Mouse (Mus musculus) liver, embryonic 13.5 days (tissue): ENCODE results near the gene Cuedc2. TPM values are rescaled to one million over a fixed set of nuclear protein-coding genes. Genes with fewer than 3 reads are reported as not detected.
A peak's percentile ranks its signal among the peaks of the same experiment; 100 is the strongest.

Experiments used
- ATAC-seq: fragments of 200-750 bp; cut with Nextera tagmentation; 2 replicates; pipeline ENCODE4 v1.8.0; 2017; ENCODE audit warnings: low read depth, mild to moderate bottlenecking, moderate number of reproducible peaks, moderate library complexity
- DNase-seq: peaks from one replicate; pipeline ENCODE4 v3.0.0; 2022
- H3K27ac ChIP-seq: fragments of 300-500 bp; sonication (generic); 2 replicates; pipeline ENCODE4 v1.5.1; 2015; ENCODE audit warnings: moderate library complexity, mild to moderate bottlenecking, inconsistent platforms
- H3K27me3 ChIP-seq: fragments of 300-500 bp; sonication (generic); 2 replicates; pipeline ENCODE4 v1.6.1; 2015; ENCODE audit warnings: mild to moderate bottlenecking, inconsistent platforms
- H3K36me3 ChIP-seq: fragments of 300-500 bp; sonication (generic); 2 replicates; pipeline ENCODE4 v1.6.1; 2015; ENCODE audit warnings: mild to moderate bottlenecking, inconsistent platforms
- H3K4me1 ChIP-seq: fragments of 300-500 bp; sonication (generic); replicated peaks from 2 replicates; pipeline ENCODE4 v1.6.1; 2015; ENCODE audit warnings: inconsistent platforms
- H3K4me2 ChIP-seq: fragments of 300-500 bp; sonication (generic); 2 replicates; pipeline ENCODE4 v1.6.1; 2015; ENCODE audit warnings: inconsistent platforms, mild to moderate bottlenecking, moderate library complexity
- H3K4me3 ChIP-seq: fragments of 300-500 bp; sonication (generic); replicated peaks from 2 replicates; pipeline ENCODE4 v1.5.1; 2015; ENCODE audit warnings: mild to moderate bottlenecking, inconsistent platforms
- H3K9ac ChIP-seq: fragments of 300-500 bp; sonication (generic); 2 replicates; pipeline ENCODE4 v1.6.1; 2015; ENCODE audit warnings: mild to moderate bottlenecking, inconsistent platforms
- H3K9me3 ChIP-seq: fragments of 300-500 bp; sonication (generic); replicated peaks from 2 replicates; pipeline ENCODE4 v1.6.1; 2016; ENCODE audit warnings: inconsistent platforms
- WGBS: fragments of 180-500 bp; shearing (Covaris S2); methylation state at CpG from one replicate; pipeline ENCODE4 v1.1.7; 2015; ENCODE audit not compliant: insufficient replicate concordance; 5-methylcytosine and 5-hydroxymethylcytosine counted together
- polyA plus RNA-seq: library from polyadenylated mRNA; unstranded; fragments of >200 nt; fragmentation: Nextera tagmentation; extraction: Ambion mirVana; gene quantifications from 2 replicates; pipeline ENCODE4 v1.2.1, GENCODE M21; 2015

Cuedc2 gene
- polyA plus RNA-seq, 1 experiment from 2014 or later: 85.6 TPM

- under 1% methylated on average over 39 of the region's 39 CpGs for WGBS
- no peaks in the 10 kb centered on the region for H3K9me3 ChIP-seq
- peak; percentile 91 for ATAC-seq
- peak; percentile 91 for DNase-seq
- peaks cover 27% of the 10 kb centered on the region; the same call in 1 of the 2 replicates for H3K27me3 ChIP-seq
- H3K36me3 ChIP-seq: peaks cover 8% of the 10 kb centered on the region
- H3K4me3 ChIP-seq: peak within 1 kb of the TSS; percentile 83
- H3K4me1 ChIP-seq: peaks cover 46% of the 10 kb centered on the region
- peak within 1 kb of the TSS; percentile 98 for H3K4me2 ChIP-seq
- H3K9ac ChIP-seq: peak within 1 kb of the TSS; percentile 84
- H3K27ac ChIP-seq: peak within 1 kb of the TSS; percentile 88
Observed at GRCm38 (mm10) chr19:46304216-46304841, 34.2 kb downstream of the Cuedc2 start, which contains the start of gene Nfkb2. Nfkb2 (plus strand) TSS chr19:46304320.

GRCm38 (mm10) chr19:46303251-46304215 lies 35.0 kb downstream of the Cuedc2 start:
- Histone ChIP-seq H3K4me3 (peak overlapping the region; percentile 83), H3K4me1 (peaks cover 38% of the 10 kb centered on the region), H3K36me3 (peaks cover 8% of the 10 kb centered on the region), H3K4me2 (peak overlapping the region; percentile 98), H3K9me3 (no peaks in the 10 kb centered on the region), H3K9ac (peak overlapping the region; percentile 84), H3K27ac (no peak overlapping the region), H3K27me3 (peaks cover 24% of the 10 kb centered on the region; the same call in 1 of the 2 replicates)
- 48% methylated on average over 18 of the region's 18 CpGs for WGBS
- DNase-seq: no peak
- ATAC-seq: no peak

DNA sequence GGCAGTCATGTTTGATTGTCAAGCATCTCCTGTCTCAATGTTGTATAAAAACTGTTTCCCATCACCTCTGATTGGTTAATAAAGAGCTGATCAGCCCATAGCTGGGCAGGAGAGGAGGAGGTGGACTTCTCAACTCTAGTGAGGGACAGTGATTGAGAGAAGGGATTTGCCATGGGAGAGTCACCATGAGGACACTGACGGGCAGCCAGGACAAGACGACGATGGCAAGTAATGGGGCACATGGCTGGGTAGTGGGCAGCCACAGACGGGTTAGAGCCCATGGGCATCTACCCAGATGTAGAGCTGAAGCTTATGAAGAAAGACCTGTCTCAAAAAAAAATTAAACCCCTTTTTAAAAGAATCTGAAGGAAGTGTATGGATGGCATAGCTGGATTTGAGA lies 36.0 kb downstream of the Cuedc2 start:
- H3K9me3 ChIP-seq: no peaks in the 10 kb centered on the region
- WGBS: 88% methylated on average over 4 of the region's 4 CpGs
- peaks cover 17% of the 10 kb centered on the region for H3K27me3 ChIP-seq
- ATAC-seq (no peak), DNase-seq (no peak)
- no peak overlapping the region for H3K4me2 ChIP-seq
- H3K27ac ChIP-seq: no peak overlapping the region
- H3K9ac ChIP-seq: no peak overlapping the region
- H3K4me3 ChIP-seq: no peak overlapping the region
- peaks cover 34% of the 10 kb centered on the region for H3K4me1 ChIP-seq
- peaks cover 4% of the 10 kb centered on the region for H3K36me3 ChIP-seq

- Histone ChIP-seq H3K4me3 (no peak overlapping the region), H3K27me3 (peaks cover 15% of the 10 kb centered on the region), H3K36me3 (no peaks in the 10 kb centered on the region), H3K4me1 (peaks cover 19% of the 10 kb centered on the region), H3K9me3 (no peaks in the 10 kb centered on the region), H3K27ac (no peak overlapping the region), H3K4me2 (no peak overlapping the region), H3K9ac (no peak overlapping the region)
- DNase-seq (no peak), ATAC-seq (no peak)
- 34% methylated on average over 8 of the region's 8 CpGs for WGBS
Observed at GRCm38 (mm10) chr19:46300294-46301045, 38.0 kb downstream of the Cuedc2 start.

- peaks cover 36% of the 10 kb centered on the region for H3K27me3 ChIP-seq
- no peaks in the 10 kb centered on the region for H3K36me3 ChIP-seq
- 46% methylated on average over 4 of the region's 4 CpGs for WGBS
- no peaks in the 10 kb centered on the region for H3K4me1 ChIP-seq
- no peak overlapping the region for H3K4me3 ChIP-seq
- H3K27ac ChIP-seq: no peak overlapping the region
- H3K9me3 ChIP-seq: no peaks in the 10 kb centered on the region
- H3K9ac ChIP-seq: no peak overlapping the region
- no peak for DNase-seq
- no peak for ATAC-seq
- no peak overlapping the region for H3K4me2 ChIP-seq
Observed at GRCm38 (mm10) chr19:46296938-46297337, 41.6 kb downstream of the Cuedc2 start.

GRCm38 (mm10) chr19:46290535-46291105 lies 47.9 kb downstream of the Cuedc2 start:
- no peak overlapping the region for H3K27ac ChIP-seq
- no peaks in the 10 kb centered on the region for H3K9me3 ChIP-seq
- ATAC-seq (no peak), DNase-seq (no peak)
- H3K4me1 ChIP-seq: no peaks in the 10 kb centered on the region
- H3K4me2 ChIP-seq: no peak overlapping the region
- H3K36me3 ChIP-seq: peaks cover 12% of the 10 kb centered on the region
- H3K4me3 ChIP-seq: no peak overlapping the region
- peaks cover 27% of the 10 kb centered on the region for H3K27me3 ChIP-seq
- 48% methylated on average over 12 of the region's 12 CpGs for WGBS
- no peak overlapping the region for H3K9ac ChIP-seq

GRCm38 (mm10) chr19:46287566-46287965 lies 50.9 kb downstream of the Cuedc2 start:
- WGBS: 66% methylated on average over 3 of the region's 3 CpGs
- ATAC-seq (no peak), DNase-seq (no peak)
- peaks cover 12% of the 10 kb centered on the region for H3K27me3 ChIP-seq
- H3K4me3 ChIP-seq: no peak overlapping the region
- H3K4me2 ChIP-seq: no peak overlapping the region
- peaks cover 39% of the 10 kb centered on the region for H3K36me3 ChIP-seq
- no peaks in the 10 kb centered on the region for H3K4me1 ChIP-seq
- no peak overlapping the region for H3K9ac ChIP-seq
- H3K9me3 ChIP-seq: no peaks in the 10 kb centered on the region
- H3K27ac ChIP-seq: no peak overlapping the region

DNA sequence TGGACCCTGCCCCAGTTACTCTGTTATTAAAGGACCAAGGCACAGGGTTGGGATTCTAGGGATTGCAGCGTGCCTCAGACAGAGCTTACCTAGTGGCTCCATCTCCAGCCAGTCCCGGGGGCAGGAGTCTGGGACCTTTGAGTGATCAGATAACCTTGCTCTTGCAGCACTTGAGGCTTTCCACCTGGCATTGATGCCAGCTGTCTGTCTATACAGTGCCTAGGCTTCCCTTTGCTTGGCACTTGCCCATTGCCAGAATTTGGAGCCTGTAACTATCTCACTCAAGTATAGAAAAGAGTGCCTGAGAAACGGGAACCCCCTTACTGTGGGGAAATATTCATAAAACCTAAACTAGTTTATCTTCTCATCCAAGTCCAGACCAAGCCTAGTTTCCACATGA lies 51.6 kb downstream of the Cuedc2 start:
- no peak for ATAC-seq
- Histone ChIP-seq H3K4me2 (no peak overlapping the region), H3K27me3 (0 out of 2 replicates have a peak, but pooled peaks cover 6% of the 10 kb centered on the region), H3K36me3 (peaks cover 46% of the 10 kb centered on the region), H3K27ac (no peak overlapping the region), H3K9me3 (no peaks in the 10 kb centered on the region), H3K9ac (no peak overlapping the region), H3K4me3 (no peak overlapping the region), H3K4me1 (no peaks in the 10 kb centered on the region)
- DNase-seq: no peak
- WGBS: 75% methylated on average over 3 of the region's 3 CpGs

DNA sequence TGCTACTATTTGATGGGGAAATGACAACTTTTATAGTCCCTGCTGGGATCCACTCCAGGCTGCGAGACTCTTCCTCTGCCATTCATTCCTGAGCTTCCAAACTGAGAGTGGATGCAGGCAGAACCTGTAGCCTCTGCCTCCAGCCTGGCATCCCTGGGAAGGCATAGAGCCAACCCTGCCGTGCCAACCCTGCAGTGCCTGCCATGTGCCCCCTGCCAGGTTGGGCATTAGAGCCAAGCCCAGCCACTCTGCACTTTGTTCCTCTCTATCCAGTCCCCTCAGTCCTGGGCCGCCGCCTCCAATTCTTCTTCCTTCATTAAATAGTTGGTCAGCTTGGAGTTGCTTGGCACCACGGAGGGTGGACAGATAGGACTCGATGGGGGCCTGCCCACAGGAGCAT lies 52.5 kb downstream of the Cuedc2 start:
- Histone ChIP-seq H3K4me3 (no peak overlapping the region), H3K4me2 (no peak overlapping the region), H3K9ac (no peak overlapping the region), H3K4me1 (no peaks in the 10 kb centered on the region), H3K36me3 (peaks cover 54% of the 10 kb centered on the region), H3K27me3 (0 out of 2 replicates have a peak, but pooled peaks cover under 1% of the 10 kb centered on the region), H3K27ac (no peak overlapping the region), H3K9me3 (no peaks in the 10 kb centered on the region)
- ATAC-seq (no peak), DNase-seq (no peak)
- WGBS: 83% methylated on average over 6 of the region's 6 CpGs

DNA sequence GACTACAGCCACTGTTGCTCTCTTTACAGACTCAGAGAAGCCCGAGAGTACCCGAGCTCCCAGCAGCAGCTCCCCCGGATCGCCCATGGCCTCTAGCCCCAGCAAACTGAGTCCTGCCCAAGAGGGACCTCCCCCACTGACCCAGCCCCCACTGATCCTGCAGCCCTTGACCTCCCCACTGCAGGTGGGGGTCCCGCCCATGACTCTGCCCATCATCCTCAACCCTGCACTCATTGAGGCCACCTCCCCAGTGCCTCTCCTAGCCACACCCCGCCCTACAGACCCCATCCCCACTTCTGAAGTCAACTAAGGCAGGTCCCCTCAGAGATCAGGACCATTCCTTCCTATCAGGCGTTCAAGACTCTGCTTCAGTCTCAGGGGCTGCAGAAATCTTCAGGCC lies 52.9 kb downstream of the Cuedc2 start:
- Histone ChIP-seq H3K4me1 (no peaks in the 10 kb centered on the region), H3K36me3 (peaks cover 57% of the 10 kb centered on the region), H3K27ac (no peak overlapping the region), H3K4me2 (no peak overlapping the region), H3K9ac (no peak overlapping the region), H3K4me3 (no peak overlapping the region), H3K9me3 (no peaks in the 10 kb centered on the region), H3K27me3 (no peaks in the 10 kb centered on the region)
- ATAC-seq (no peak), DNase-seq (no peak)
- 70% methylated on average over 7 of the region's 7 CpGs for WGBS

GRCm38 (mm10) chr19:46284686-46285085 lies 53.8 kb downstream of the Cuedc2 start:
- no peak overlapping the region for H3K4me3 ChIP-seq
- H3K27ac ChIP-seq: no peak overlapping the region
- H3K4me1 ChIP-seq: no peaks in the 10 kb centered on the region
- ATAC-seq (no peak), DNase-seq (no peak)
- no peaks in the 10 kb centered on the region for H3K9me3 ChIP-seq
- no peak overlapping the region for H3K9ac ChIP-seq
- H3K27me3 ChIP-seq: no peaks in the 10 kb centered on the region
- H3K4me2 ChIP-seq: no peak overlapping the region
- H3K36me3 ChIP-seq: peaks cover 66% of the 10 kb centered on the region
- WGBS: 87% methylated on average over 4 of the region's 4 CpGs
